Mouse (Mus musculus): Measurements from ENCODE around the gene Cfap300. TPM values are rescaled to one million over a fixed set of nuclear protein-coding genes. Genes with fewer than 3 reads are reported as not detected.

Cfap300 gene
- 0.50 and 0.63 TPM in 2 replicates for polyA plus RNA-seq (2012; rRNA removed)

GRCm38 (mm10) chr9:8042338-8043043, at the start of gene Cfap300:
TSS of gene Cfap300 (minus strand) at chr9:8042823.

GRCm38 (mm10) chr9:8004370-8004991, 38.1 kb downstream of the Cfap300 start, which contains the start of gene Yap1:
TSS of gene Yap1 (minus strand) at chr9:8004596.

Other genes with a start within 250 kb of the Cfap300 start
- 9.6 and 11.1 TPM in 2 replicates for gene Birc2, start 205.8 kb downstream of the Cfap300 start, polyA plus RNA-seq (2012; rRNA removed)
- 5.0 and 5.8 TPM in 2 replicates for gene Birc3, start 169.6 kb downstream of the Cfap300 start, polyA plus RNA-seq (2012; rRNA removed)
- gene Yap1, start 38.2 kb downstream of the Cfap300 start, polyA plus RNA-seq (2012; rRNA removed), result 4.1 and 4.6 TPM in 2 replicates
- 0.33 and 0.36 TPM in 2 replicates for gene Cep126, start 91.5 kb upstream of the Cfap300 start, polyA plus RNA-seq (2012; rRNA removed)